In genomic region chr5:118722456-118722855, GRCm38 (mm10) we compare ENCODE assay signal across 13 mouse cellular contexts.
"Had no signal": no experiment of that assay in that cellular context is flagged by ENCODE, and none has a peak within 500 bp of the region (broad histone marks: within the 10 kb centered on the region; RNA-seq: fewer than 3 reads in every experiment).

No protein-coding gene starts in this region.

- DNase-seq: kidney, postnatal 10 days; kidney, postnatal 4 days; lung, embryonic 14.5 days; lung, postnatal 10 days; lung, postnatal 4 days; midbrain, embryonic 14.5 days; right cerebral cortex, postnatal 14 days; thymus, postnatal 36 days had no signal

- H3K9ac ChIP-seq: liver, embryonic 12.5 days; lung, embryonic 14.5 days; neural tube, embryonic 12.5 days had no signal

- H3K4me2 ChIP-seq: liver, embryonic 12.5 days; lung, embryonic 14.5 days; neural tube, embryonic 12.5 days had no signal

- H3K27ac ChIP-seq: layer of hippocampus, adult 2 months; limb, embryonic 10.5 days; liver, embryonic 12.5 days; midbrain, embryonic 10.5 days; neural tube, embryonic 12.5 days had no signal

- H3K4me3 ChIP-seq: layer of hippocampus, adult 2 months; limb, embryonic 10.5 days; liver, embryonic 12.5 days; midbrain, embryonic 10.5 days; neural tube, embryonic 12.5 days had no signal

- ATAC-seq: liver, embryonic 12.5 days had no signal

- H3K27me3 ChIP-seq: liver, embryonic 12.5 days; neural tube, embryonic 12.5 days had no signal

- H3K9me3 ChIP-seq: limb, embryonic 10.5 days; liver, embryonic 12.5 days; midbrain, embryonic 10.5 days; neural tube, embryonic 12.5 days had no signal
